Mouse (Mus musculus) urinary bladder, postnatal 36 days (tissue): ENCODE data around the gene 4930579F01Rik.
"Not testable (repeated sequence)": the region's sequence is repeated elsewhere in the genome, so short reads cannot be mapped to it uniquely, and the experiment has no call there.

Source experiments
- DNase-seq, 2 experiments: peaks; one replicate each; pipeline ENCODE4 v3.0.0; 2022; ENCODE audit warnings: low spot score in 2 of 2, mixed read lengths in 1 of 2

The 4930579F01Rik gene

DNA sequence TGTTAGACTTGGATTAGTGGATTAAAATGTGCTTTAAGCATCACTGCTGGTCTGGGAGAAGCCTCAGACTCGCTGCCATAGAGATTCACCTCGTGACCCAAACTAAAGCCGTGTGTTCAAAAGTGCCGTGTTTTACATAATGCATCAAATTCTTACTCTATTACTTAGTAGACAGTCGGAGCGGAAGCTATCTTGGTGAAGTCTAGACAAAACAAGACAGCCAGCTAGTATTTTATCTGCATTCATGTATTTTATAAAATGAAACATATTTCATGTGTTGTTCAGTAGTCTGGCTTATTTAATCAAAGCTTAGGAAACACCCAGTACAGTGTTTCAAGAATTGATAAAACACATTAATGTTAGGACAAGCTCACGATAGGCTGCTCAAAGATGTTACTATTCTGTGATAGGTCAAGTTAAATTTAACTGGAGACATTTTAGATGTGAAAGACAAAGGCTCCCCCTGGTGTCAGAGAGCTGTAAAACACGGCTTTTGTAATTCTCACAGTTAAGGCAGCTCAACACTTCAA is 48.9 kb downstream of the 4930579F01Rik start, which contains the start of gene Mttp:
Gene Mttp (minus strand): TSS at position 327 of the 530 bp plus-strand sequence.
- peak; percentile 43 to 72 for DNase-seq

DNA sequence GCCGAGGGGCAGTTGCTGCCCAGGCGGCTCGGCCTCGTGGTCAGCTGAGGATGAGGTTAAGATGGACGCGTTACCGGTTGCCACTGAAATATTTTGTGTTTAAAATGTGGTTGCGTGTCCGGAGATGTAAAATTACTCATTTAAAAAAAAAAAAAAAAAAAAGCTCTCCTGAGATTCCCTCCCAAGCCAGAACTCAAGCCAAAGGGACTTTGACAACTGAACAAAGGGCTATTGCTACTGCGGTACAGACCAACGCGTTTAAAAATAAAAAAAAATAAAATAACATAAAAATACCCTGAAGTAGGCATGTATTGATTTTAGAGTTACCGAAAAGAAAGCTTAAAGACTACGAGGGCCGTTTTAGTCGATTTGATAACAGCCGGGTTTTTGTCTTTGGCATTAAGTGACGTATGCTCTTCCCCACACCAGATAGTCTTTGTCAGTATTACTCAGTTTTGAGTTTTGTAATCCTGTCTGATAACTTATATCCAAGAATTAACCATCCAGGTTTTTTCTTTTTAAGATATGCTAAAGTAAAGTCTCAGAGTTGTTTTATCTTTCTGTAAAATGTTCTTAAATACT is 49.5 kb downstream of the 4930579F01Rik start:
- no peak for DNase-seq

DNA sequence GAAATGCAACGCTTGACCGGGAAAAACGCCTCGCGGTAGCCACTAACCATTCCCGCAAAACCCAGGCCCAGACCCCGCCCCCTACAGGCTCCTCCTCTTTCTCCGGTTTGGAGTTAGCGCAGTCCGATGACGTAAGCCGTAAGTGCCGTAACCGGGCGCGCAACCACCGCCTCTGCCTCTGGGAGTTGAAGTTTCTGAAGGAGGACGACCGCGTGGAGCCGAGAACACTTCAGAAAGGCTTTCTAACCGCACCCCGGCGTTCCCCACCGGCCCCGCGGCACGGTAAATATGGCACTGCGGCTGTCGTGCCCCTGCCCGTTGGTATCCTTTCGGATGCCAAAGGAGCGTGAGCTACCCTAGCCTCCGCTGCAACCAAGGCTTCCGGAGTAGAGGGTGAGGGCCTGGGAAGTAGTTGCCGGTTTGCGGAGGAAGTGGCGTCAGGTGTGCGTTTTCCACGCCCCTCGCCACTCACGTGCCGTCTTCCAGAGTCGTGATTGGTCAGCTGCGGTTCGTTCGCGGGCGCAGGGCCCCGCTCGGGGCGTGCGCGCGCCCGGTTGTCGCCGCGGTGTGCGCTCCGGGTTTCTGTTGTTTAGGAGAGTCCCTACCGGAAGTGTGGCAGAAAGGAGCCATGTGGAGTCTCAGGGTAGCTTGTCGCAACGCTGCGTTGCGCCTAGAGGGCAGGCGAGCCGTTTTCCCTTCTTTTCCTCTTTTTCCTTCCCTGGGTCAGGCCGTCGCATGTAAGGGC is 50.1 kb downstream of the 4930579F01Rik start, which contains the start of gene Trmt10a:
Gene Trmt10a (plus strand): TSS at position 134 of the 745 bp plus-strand sequence.
- DNase-seq: peak; percentile 98 to 99

DNA sequence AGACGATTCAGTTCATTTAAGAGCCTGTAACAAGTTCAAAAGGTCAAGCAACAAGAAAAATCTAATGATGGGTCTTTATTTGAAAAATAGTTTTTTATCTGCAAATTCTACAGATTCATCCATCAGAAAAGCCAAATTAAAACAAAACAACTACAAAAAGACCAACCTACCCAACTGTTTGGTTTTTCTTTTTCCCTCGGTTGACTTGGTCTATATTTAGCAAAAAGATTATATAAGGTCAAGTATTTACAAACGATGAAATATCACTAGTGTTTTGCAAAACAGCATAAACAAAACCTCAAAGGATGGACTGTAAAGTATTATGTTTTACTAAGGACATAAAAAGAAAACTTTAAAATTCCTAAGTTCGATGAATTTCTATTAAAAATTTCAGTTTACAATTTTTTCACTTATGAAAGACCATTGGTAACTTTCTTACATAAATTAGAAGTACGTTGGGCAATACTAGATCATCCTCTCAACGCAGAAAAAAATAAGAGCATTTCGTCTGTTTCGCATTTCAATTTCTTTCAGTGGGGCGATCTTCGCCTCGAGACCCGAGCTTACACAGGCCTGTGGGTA is 50.8 kb downstream of the 4930579F01Rik start:
- no peak for DNase-seq

DNA sequence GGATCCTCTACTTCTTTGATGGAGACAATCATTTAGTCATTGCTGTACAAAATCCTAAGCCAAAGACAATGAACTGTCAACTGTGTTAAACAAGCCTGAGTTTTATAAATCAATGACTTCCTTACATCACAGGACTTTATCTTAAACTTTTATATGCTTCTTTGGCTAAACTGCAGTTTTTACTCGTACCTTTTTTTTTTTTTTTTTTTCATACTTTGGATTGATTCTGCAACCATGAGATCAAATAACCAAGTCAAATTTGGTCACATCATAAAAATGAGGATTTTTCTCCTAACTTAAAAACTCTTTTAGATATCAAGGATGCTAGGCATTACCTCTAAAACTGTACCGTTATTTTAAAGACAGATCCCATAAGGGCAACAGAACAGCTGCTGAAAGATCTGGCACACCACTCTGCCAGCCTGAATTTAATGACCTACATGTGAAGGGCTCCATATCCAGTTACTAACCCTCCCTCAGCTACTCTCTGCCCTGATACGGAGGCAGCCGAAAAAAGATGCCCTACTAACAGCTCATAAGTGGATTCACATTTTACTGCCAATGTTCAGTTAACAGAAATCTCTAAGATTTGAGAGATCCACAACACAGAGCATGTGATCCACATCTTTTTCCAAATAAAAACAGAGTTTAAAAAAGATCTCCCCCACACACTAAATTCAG is 51.4 kb downstream of the 4930579F01Rik start:
- no peak for DNase-seq

DNA sequence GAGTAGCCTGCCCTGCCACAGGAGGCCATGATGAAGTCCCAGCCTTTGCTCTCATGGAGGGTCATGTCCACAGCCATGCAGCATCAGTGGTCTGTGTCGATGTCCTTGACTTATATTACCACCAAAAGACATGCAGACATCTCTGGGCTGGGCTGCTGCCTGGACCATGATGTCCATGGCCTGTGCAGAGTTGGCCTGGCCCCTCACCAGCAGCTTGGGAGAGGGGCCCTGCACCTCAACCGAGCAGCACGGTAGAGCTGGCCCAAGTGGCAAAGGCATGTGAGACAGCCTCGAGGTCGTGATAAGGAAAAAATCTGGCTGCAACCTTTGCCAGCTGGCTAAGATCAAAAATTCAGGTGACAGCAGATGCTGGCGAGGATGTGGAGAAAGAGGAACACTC is 54.0 kb downstream of the 4930579F01Rik start:
- no peak for DNase-seq

DNA sequence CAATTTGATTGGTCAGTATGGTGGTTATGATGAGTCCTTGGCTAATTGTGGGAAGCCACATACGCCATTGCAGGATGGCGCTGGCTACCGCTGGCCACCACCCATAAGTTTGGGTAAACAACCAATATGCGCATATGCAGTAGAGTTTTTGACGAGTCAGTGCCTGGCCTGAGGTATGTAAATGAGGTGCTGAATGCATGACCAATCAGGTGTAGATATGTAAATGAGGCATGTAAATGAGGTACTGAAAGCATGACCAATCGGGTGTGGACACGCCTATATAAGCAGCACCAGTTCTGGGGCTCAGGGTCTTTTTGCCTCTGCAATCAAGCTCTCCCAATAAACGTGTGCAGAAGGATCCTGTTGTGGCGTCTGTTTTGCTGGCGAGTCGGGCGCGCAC is 55.5 kb downstream of the 4930579F01Rik start:
- DNase-seq: not testable (repeated sequence)

DNA sequence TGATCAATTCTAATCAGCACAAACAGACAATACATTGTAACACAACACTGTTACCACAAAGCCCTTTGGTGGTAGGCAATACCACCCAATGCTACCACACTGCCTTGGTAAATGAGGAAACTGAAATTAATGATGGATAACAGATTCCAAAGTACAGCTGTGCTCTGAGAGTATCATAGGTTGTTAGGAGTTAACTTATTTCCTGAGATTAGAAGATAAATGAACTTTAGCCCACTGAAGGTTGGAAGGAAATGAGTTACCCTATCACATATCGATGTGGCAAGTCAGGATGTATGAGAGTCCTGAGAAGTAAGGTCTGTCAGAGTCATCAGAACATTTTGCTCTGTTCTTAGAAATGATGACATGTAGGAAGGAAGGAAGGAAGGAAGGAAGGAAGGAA is 59.1 kb downstream of the 4930579F01Rik start:
- no peak for DNase-seq

DNA sequence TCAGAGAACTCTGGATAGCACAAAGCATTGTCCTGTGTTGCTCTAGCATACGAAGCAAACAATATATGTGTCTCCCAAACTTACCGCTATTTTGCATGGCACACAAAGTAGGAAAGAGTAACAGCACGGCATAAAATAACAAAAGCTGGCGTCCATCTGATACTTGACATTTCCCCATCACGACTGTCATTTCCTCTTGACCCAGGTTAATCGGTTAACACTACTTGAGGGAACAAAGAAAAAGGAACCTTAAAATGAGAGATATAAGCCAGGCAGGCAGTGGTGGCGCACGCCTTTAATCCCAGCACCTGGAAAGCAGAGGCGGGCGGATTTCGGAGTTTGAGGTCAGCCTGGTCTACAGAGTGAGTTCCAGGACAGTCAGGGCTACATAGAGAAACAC is 59.7 kb downstream of the 4930579F01Rik start:
- no peak for DNase-seq

DNA sequence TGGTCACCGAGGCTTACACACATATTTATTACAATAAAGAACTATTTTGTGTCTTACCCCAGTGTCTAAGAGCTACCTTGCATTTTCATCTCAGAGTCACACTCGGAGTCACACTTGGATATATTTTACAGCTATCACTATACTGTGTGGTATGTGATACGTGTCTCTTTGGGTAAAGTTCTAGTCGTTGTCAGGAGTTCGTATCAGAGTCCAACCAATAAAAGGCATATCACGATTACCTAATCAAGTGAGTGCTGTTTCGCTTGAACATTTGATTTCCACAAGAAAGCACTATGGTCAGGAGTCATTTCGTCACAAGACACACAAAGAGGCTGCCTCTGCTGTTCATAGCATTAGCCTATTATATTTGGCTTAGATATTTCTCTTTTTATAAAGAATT is 60.2 kb downstream of the 4930579F01Rik start:
- no peak for DNase-seq

DNA sequence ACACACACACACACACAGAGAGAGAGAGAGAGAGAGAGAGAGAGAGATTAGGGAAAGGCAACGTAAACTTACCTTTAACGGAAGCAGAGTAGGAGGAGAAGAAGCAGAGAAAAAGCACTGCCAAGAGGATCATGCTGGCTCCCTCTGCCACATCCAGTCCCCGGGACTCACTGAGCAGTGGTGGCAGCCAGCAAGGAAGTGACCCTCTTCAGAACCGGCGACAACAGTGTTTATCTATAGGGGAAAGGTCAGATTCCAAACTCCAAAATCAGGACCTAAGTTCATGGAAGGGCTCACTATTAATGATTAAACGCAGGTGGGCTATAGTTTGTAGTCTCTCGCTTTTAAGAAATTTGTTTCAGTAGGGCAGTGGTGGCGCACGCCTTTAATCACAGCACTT is 62.5 kb downstream of the 4930579F01Rik start:
- no peak for DNase-seq

DNA sequence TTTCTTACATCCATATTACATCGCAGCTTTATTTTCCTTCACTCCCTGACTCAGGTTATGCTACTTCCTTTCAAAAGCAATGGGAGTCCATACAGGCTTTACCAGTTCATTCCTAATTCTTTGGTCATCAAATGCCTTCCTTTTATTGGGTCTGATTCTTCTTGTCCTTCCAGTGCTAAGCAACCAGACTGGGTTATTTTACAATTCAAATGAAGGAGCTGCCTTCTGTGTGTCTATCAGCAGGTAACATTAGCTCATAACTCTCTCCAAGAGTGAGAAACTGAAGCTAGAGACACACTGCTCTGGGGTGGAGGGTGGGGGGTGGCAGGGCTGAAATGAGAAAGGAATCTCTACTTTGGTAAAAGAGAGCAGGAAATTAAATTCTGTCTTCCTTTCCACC is 62.9 kb downstream of the 4930579F01Rik start:
- DNase-seq: no peak

DNA sequence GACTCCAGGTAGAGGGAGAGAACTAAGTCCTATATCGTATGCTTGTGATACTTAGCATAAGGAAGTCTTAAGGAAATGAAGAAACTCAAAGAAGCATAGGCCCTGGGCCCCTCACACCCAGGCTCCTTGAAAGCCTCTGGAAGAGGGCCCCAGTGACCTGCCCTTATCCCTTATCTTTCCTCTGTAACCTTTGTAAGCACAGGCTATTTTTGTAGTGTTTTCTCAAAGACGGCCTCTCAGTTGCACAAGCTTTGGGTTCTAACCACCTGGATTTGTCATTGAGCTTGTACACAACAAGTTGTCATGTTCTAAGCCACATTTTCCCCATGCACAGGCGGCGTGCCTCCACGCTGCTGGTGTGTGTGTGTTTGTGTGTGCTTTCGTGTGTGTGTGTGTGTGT is 64.5 kb downstream of the 4930579F01Rik start:
- DNase-seq: no peak

DNA sequence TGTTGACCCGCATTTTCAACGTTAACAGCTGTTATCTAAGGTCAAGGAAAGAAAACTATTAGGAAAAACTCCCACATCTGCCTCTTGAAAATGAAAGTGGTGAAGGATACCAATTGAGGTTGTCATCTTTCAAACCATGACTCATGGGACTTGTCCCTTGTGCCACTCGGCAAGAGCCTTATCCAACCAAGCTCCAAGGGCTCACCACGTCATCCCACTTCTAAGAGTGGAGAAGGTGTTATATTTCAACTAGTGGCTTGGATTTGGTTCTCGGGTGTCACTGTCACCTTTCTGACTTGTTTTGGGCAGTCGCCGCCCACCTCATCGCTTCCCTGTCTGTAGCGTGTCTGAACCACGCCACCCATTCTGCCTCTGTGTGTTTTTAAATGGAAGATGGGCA is 69.8 kb downstream of the 4930579F01Rik start:
- no peak for DNase-seq

DNA sequence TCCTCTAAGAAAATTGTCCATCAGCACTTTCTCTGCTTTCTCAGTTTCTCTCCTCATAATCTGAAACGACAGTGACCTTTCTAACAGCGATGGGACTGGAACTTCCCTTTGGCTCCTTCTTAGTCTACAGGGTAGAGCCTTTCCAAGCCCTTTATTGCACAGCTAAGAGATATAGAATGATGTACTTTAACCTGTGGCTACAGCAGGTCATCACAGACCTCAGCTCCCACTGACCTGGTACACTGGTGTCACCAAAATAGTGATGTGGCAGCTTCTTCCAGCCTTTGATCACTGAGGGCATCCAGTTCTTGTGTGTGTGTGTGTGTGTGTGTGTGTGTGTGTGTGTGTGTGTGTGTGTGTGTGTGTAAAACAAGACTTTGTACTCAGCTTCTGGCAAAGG is 72.2 kb downstream of the 4930579F01Rik start:
- DNase-seq: no peak

DNA sequence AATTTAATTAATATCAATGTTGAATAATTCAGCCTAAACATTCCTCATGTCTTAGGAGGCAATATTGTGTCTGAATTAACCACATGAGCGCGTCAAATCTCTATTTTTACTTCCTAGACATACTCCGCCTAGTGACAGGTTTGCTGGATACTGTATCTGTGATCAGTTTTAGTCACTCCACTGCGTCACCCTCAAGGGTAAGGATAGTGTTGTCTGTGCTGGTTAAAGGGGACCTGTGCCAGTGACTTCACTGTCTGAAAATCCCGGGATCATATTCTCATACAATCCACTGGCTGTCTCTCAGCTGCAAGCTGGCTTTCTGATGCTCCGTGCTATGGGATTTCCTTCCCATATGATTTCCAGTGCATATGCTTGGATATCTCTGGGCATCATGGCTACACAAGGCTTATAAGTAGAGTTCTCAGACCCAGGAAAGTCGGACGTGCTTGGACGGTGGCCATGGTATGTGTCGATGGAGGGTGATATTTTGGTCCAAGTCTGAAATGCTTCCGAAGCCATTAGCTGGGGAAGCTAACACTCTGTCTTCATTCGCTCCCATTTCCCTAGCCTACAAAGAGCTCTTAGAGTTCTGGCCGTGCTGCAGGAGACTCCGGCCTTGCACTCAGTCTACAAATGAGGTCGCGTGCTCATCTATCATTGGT is 74.0 kb downstream of the 4930579F01Rik start:
- no peak for DNase-seq

DNA sequence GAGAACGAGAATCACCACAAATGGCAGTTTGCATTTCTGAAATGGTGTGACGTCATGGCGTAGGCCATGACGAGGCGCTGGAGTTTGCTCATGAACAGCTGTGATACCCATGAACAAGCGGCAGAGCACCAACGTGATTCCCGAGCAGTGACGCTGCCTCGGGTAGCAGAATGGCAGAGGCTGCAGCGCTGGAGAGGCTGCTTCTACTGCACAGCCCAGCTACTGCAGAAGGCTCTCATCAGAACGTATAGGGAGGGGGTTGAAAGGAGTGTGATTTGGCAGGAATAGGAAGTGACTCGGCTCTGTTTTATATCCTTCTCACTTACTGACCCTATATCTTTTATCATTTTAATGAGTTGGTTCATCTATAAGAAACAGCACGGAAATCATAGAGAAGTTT is 74.8 kb downstream of the 4930579F01Rik start:
- no peak for DNase-seq

DNA sequence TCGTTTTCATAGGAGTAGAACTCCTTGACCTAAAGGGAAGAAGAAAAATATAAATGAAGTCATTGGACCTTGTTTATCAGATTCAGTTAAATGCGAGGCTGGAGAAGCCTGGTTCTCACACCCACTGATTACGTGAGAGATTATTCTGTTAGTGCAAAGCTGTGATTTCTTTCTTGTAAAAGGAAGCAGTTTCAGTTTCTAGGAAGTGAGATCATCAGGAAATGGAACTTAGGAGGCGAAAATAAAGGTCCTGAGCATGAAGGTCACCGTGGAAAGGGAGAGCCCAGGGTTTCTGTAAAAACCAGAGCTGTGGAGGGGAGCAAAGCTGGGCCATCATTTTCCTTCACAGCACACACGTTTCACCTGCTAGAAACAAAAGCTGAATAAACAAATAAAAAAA is 75.2 kb downstream of the 4930579F01Rik start:
- DNase-seq: no peak

DNA sequence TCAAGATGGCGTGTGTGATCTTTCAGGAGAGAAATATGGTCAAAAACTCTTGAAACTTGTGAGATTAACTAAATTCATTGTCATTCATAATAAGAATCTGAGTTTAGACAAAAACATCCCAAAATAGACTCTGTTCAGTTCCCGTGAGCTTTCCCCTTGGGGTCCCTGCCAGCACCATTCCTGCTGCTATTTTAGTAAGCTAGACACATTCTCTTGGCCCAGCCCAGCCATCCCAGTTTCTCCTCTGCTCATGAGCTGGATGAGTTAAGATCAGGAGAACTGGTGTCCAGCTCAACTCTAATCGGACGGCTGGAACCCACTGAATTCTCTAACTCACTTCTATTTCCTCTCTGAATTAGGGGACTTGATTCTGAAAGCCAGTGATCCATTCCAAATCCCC is 76.8 kb downstream of the 4930579F01Rik start:
- DNase-seq: no peak

DNA sequence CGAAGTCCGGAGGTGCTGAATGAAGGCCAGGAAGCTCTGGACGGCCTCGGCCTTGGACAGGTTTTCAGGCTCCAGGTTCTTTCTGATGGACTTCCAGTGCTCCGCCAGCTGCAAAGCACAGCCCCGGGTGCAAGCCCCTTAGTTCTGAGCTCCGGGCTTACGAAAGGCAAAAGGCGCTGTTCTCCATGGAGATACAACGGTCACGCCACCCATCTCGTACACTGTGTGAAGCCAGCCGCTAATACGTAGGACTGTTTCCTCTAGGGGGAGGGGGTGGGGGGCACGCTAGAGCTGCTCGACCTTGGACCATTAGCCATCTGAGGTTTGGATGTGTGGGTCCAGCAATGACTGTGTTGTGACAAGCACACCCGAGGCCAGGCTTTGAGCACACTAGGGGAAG is 79.5 kb downstream of the 4930579F01Rik start:
- DNase-seq: no peak
